Mouse (Mus musculus) E14TG2a.4 (cell line): Measurements from ENCODE around the gene Bcl2a1c.
A peak's percentile ranks its signal among the peaks of the same experiment; 100 is the strongest.
"Not testable (repeated sequence)": the region's sequence is repeated elsewhere in the genome, so short reads cannot be mapped to it uniquely, and the experiment has no call there.

Experiments used
- H3K27me3 ChIP-seq: 2 replicates; pipeline ENCODE4 v1.6.1; 2014; ENCODE audit warnings: low read length, control low read depth; ENCODE audit not compliant: insufficient read depth
- H3K36me3 ChIP-seq: 2 replicates; pipeline ENCODE4 v1.6.1; 2014; ENCODE audit warnings: low read length, control low read depth; ENCODE audit not compliant: insufficient read depth
- H3K4me1 ChIP-seq: replicated peaks from 2 replicates; pipeline ENCODE4 v1.6.1; 2014; ENCODE audit warnings: low read depth, low read length, control low read depth
- H3K4me3 ChIP-seq: replicated peaks from 2 replicates; pipeline ENCODE4 v1.5.1; 2014; ENCODE audit warnings: mild to moderate bottlenecking, low read length
- H3K9me3 ChIP-seq: 2 replicates; pipeline ENCODE4 v1.6.1; 2014; ENCODE audit warnings: low read length, control low read depth
- CTCF ChIP-seq: conservative IDR thresholded peaks from 2 replicates; pipeline ENCODE4 v1.5.1; 2014; ENCODE audit warnings: low read length
- NANOG ChIP-seq: IDR thresholded peaks from 2 replicates; pipeline ENCODE4 v1.6.1; 2014; ENCODE audit warnings: borderline replicate concordance, low read length, mixed read lengths
- POU5F1 ChIP-seq: IDR thresholded peaks from 2 replicates; pipeline ENCODE4 v1.6.1; 2014; ENCODE audit warnings: low read length, borderline replicate concordance

The Bcl2a1c gene

GRCm38 (mm10) chr9:114371717-114372116 lies 41.8 kb downstream of the Bcl2a1c start:
- Histone ChIP-seq H3K4me1 (peaks cover 16% of the 10 kb centered on the region), H3K36me3 (peaks cover 39% of the 10 kb centered on the region), H3K27me3 (peaks cover 15% of the 10 kb centered on the region), H3K9me3 (peaks cover 22% of the 10 kb centered on the region)
- not testable (repeated sequence) for H3K4me3 ChIP-seq
- peak; percentile 19; the same call in 1 of the 2 replicates for TF ChIP-seq CTCF

DNA sequence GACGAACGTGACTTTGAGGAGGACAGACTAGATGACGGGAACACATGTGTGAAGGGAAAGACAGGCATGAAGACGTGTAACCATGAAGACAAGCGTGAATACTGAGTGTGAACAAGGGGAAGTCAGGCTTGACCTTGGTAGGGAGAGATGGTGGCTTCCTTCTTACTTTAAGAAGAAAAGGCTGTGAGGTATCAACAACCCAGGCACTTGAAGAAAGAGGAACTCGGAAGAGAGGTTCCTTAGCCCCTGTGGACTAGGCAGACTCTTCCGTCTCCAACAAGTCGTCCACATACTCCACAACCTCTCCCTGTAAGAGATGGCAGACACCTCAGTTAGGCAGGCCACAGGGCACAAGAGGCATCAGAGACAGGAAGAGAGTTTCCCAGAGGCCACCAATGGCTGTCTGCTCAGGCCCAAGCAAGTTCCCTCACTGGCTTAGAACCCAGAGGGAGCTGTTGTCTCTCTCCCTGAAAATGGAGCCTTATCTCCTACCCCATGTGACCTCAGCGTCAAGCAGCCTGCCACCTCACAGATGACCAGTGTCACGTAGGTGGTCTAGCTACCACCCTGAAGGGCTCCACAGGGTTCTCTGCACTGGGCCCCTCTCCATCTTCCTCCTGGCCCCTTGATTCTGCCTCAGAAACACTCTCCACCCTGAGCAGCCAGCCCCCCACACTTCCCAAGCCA lies 45.5 kb downstream of the Bcl2a1c start:
- Histone ChIP-seq H3K4me1 (peaks cover 19% of the 10 kb centered on the region), H3K36me3 (peaks cover 76% of the 10 kb centered on the region), H3K27me3 (no peaks in the 10 kb centered on the region), H3K4me3 (no peak overlapping the region), H3K9me3 (peaks cover 23% of the 10 kb centered on the region)
- TF ChIP-seq CTCF = no peak
- no peak for TF ChIP-seq NANOG
- no peak for TF ChIP-seq POU5F1

DNA sequence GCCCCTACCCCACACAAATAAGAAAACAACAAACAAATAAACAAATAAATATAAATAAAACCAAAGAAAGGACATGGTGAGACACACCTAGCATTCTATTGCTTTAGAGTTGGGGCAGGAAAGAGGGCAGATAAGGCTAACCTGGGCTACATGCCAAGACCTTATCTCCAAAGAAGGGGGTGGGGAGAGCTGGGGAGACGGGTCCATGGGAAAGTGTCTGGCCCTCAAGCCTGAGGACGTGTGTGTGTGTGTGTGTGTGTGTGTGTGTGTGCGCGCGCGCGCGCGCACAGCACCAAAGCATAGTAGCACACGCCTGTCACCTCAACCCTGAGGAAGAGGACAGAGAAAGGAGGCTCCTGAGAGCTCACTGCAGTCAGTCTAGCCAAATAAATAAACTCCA lies 47.2 kb downstream of the Bcl2a1c start:
- Histone ChIP-seq H3K36me3 (peaks cover 91% of the 10 kb centered on the region), H3K4me1 (peaks cover 15% of the 10 kb centered on the region), H3K4me3 (no peak overlapping the region), H3K9me3 (peaks cover 23% of the 10 kb centered on the region), H3K27me3 (no peaks in the 10 kb centered on the region)
- TF ChIP-seq NANOG = no peak
- TF ChIP-seq CTCF = no peak
- TF ChIP-seq POU5F1 = no peak

DNA sequence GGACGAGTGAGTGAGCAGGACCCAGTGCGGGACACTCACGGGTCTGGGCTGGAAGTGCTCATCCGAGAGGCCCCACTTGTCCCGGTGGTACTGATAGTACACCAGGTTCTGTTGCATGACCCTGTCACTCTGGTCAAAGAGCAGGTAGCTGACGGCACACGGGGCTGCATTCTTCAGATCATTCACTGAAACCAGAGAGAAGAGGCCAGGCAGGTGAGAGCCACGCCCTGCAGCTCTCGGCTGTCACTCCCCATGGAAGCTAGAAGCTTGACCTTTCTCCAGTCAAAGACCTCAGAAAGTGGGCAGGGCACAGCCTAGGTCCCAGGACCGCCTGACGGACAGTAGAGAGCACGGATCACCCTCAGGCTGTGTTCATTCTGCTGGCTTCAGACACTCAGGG lies 49.9 kb downstream of the Bcl2a1c start:
- peaks cover 17% of the 10 kb centered on the region for H3K9me3 ChIP-seq
- peaks cover 25% of the 10 kb centered on the region for H3K4me1 ChIP-seq
- peaks cover 91% of the 10 kb centered on the region for H3K36me3 ChIP-seq
- TF ChIP-seq CTCF (no peak), POU5F1 (no peak), NANOG (no peak)
- H3K27me3 ChIP-seq = no peaks in the 10 kb centered on the region
- no peak overlapping the region for H3K4me3 ChIP-seq
